Mouse (Mus musculus): Measurements from ENCODE around the gene Ahsg.

Ahsg gene

DNA sequence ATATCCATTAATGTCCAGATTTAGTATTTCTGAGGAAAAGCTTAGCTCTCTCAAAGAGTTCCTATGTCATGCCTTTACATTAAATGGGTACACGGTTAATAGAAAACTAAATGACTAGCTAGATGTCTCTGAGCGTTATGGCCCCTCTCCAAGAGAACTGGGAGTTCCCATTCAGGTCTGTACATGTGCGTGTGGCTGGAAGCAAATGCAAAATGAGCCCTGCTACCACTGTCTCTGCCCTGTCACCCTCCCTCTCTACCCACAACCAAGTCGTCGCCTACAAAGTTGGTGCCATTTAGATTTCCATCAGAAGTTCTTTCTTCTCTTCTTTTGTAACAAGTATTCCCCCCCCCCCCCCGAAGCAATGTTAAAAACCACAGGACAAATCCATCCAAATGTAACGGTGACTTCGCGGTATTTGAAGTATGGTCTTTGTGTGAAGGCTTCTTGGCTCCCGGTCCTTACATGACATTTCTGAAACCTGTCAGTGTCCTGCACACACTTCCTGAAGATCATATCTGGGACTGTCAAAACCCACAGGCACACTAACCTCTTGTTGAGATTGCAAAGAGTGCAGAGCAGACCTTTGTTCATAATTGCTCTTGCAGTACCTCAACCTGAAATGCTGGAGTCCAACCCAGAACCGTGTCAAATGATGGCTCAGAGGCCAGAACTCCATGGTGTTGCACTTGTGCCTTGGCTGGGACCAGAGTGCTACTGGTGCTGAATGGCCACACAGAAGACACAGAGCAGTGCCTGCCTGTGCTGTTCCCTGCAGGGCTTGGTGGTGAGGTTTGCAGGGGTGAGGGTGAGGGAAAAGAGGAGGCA lies at the start of gene Ahsg:
Gene Ahsg, plus strand, starts transcription at position 595 of the 828 bp plus-strand sequence.
- no peak for DNase-seq

DNA sequence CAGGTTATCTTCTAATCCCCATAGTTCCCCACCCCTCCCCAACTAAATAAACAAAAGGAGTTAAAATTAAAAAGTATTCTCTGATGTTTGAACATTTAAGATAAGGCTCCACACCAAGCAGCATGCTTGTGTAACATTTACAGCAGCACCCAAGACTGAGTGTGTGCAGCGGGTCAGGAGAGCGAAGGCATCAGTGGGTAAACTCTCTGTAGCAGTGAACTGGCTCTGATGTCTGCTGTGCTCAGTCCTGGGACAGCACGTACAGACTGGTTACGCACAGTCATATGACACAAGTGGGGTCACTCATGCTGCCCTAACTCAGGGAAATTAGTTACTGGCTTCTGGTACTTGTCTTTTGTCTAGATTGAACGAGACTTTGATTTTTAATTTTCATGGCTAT lies 48.2 kb upstream of the Ahsg start:
- DNase-seq, result no peak

DNA sequence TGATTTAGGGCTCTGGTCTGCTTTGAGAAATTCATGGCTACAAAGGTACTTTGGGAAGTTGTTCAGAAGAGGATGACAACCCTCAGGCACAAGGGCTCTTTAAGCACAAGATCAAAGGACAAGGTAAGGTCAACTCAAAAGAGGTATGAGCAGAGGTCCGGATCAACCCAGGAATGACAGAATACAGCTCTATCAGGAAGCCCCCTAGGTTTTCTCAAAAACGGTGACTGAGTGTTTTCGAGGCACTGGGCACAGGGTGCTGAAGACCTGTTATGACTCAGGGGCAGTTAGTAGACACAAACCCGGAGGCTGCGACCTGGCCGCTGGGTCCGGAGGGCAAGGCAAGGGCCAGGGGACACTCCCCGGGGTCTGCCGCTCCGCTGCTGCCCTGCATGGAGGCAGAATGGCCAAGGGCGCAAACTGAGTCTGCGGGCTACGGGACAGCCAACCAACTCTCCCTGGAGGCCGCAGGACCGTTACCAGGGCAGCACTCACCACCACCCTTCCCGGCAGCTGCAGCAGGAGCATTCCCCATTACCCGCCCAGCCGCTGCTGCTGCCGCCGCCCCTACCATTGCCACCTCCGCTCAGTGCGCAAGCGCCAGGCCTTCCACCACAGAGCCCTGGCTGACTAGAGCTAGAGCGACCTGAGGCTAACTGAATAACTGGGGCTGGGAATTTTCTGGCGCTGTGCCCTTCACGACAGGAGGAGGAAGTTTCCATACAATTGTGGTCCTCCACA lies 46.8 kb upstream of the Ahsg start:
- peak; percentile 84 to 90 for DNase-seq

DNA sequence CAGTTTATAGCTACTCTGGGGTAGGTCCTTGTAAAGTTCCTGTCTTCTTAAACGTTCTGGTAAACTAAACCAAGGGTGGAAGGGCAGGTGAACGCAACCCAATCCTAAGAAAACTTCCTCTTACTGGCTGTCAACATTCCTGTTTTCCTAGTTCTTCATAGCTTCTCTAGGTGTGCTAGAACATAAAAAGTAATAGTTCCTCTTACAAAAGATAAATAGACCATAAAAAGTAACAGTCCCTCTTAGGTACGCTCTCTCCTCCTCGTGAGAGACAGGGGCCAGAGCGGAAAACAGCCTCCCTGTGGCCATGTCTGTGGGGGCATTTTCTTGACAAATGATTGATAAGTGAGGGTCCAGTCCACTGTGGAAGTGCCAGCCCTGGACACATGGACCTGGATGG lies 46.2 kb upstream of the Ahsg start:
- DNase-seq, result no peak

DNA sequence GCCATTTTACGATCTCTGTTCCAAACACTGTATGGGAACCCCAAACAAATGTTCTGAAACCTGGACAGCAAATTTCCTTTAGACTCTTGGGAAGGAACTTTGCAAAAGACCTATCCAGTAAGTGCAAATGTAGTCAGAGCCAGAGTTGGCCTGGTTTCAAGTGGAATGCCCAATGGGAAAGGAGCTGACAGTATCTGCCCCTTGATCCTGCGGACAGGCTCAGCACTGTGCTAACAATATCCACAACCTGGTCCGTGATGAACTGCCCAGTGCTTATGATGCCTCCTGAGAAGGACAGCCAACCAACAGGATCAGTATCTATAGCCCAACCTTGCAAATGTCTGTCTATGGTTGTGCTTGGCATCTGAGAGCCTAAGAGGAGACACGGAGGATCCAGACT lies 45.6 kb upstream of the Ahsg start:
- DNase-seq, result no peak

DNA sequence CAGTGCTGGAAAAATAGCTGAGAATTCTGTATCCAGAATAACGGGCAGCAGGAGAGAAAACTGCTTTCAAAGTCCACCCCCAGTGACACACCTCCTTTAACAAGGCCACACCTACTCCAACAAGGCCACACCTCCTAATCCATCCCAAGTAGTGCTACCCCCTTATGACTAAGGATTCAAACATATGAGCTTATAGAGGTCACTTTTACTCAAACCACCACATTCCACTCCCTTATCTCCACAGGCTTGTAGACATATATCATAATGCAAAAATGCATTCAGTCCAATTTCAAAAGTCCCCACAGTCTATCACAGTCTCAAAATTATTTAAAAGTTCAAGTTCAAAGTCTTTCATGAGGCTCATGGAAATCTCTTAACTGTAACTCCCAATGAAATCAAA lies 43.4 kb upstream of the Ahsg start:
- no peak for DNase-seq

DNA sequence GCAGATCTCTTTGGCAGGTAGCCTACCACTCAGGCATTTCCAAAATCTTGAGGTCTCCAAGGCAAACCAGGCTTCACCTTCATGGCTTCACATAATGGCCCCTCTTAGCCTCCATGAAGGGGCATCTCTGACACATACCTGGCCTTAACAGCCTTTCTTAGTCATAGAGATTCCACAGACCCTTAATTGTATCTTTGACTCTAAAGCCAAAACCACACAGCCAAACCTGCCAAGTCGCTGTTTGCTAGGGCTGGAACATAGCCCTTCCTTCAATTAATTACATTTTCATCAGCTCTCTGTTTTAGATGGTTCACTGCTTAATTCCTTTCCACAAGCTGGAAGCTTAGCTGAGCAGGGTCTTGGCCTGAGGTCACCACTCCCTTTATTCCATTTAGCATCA lies 42.7 kb upstream of the Ahsg start:
- no peak for DNase-seq

DNA sequence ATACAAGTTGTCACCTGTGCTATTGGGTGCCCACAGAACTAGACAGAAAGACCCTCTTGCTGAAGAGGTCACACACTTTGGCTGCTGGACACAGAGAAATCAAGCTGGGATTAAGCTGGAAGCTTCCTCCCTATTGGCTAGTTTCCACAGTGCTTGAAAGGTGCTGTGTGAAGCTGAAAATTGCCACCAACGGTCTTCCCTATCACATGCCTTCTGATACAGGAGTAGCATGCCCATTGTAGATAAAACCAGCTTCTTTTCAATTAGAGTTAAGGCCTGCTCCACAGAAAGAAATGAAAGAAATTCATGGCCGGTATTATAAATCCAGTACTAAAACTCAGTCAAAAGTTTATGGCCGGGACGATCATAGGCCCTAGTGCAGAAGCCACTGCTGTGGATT lies 38.4 kb upstream of the Ahsg start:
- no peak for DNase-seq

DNA sequence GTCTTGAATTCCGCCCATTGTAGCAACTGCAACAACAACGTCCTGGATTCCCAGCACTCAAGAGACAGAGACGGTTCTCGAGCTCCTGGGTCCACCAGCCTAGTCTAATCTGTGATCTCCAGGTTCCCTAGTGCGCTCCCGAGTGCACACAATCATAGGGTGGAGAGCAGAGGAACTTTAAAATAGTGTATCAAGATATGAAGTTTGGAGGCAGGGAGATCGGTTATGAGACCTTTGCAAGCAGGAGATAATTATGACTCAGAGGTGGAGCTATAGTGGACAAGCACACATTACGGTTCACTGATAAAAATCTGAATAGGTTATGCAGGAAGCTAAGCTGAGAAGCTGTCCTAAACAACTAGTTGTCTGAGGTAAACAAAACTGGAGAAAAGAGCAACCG lies 34.3 kb upstream of the Ahsg start:
- no peak for DNase-seq

DNA sequence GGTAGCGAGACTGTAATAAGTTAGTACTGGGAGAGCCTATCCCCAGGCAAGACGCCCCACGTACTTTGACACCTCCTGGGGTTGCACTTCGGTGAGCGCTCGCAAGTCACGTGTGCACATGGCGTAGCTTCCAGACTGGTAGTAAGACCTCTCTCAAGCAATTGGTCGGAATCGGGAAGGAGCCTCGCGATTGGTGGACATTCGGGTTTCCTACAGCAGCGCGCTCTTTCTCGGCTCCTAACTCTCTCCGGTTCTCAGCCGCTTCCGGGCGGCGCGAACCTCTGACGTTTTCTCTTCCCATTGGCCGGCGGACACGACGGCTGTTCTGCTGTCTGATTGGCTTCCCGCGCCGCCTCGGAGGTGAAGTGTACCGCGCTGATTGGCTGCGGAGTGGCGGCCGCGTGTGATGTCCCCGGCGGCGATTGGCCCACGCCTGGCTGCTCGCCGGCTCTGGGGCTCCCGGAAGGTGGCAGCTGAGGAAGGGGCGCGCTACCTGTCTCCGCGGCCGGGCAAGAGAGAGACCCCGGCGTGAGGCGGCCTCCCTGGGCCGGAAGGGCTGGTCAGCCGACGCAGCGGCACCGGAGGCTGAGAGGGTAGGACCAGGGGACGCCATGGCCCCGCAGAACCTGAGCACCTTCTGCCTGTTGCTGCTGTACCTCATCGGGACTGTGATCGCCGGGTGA lies 33.5 kb upstream of the Ahsg start, which contains the start of the genes Tbccd1 and Dnajb11:
Gene Tbccd1, minus strand, starts transcription at position 239 of the 683 bp plus-strand sequence.
Gene Dnajb11, plus strand, starts transcription at position 415 of the 683 bp plus-strand sequence.
- DNase-seq, result peak; percentile 98 to 99

DNA sequence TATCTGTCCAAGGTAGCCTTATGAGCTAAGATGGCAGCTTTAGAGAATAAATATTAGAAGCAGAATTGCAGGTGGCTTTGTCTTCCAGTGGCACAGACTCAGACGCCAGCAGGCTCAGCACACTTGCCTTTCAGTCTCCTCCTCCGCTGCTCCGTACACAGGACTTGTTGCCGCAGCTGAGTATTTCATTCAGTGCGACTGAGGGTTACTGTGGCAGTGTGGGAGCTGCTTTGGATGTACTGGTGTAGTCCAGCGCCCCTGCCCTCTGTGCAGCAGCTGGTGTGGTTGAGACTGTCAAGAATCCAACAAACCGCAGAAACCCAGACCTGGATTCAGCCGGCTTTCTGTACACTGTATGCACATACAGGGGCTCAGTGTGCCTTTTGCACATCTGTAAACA lies 18.7 kb upstream of the Ahsg start:
- DNase-seq, result no peak

DNA sequence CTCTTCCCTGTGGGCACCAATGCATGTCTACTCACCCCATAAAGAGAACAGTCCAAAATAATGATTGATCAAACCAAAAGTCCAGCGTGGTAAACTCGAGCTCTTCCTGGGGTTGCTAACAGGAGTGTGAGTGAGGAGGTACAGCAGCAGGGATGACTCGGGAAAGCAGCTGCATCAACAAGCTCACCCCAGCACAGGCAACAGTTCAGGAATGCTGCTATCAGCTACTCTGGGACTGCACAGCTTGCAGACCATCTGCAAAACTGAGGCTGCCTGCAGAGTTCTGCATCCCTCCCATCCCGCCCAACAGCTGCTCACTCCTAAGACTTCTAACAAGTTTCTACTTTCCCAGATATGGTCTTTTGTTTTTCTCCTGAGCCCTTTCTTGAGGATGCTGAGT lies 17.7 kb upstream of the Ahsg start:
- DNase-seq, result no peak

DNA sequence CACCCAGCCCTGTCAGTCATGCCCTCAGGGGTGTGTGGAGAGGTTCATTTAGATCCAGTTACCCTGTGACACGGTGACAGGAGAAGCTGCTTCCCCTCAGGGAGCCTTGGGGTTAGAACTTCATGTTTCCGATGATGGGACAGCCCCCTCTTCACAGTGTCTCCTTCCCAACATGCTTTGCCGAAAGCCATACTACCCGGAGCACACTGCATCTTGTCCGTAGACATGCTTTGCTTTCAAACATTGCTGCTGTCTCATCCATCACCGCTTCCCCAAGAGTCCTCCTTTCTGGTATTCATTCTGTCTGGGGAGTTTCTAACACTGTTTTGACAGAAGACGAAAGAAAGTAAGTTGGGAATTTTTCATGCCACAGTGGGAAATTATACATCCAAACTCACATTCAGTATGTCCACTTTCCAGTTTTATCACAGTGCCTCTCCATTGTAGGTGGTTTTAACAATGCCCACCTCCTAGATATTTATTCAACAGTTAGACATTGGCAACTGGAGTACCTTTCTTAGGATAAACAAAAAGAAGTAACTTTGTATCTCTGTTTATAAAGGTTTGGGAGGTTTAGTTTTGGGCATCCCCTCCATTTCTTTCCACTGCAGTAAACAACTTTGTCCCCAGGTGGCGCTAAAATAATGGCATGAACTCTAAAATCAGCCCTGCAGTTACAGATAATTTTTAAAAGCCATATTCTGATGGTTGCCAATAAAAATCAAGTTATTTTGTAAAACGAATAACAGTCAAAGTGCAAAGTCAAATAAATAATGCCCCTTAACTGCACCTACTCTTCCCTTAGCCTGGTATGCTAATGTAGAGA lies 14.6 kb upstream of the Ahsg start:
- DNase-seq, result peak in 1 of 2 experiments; percentile 33

DNA sequence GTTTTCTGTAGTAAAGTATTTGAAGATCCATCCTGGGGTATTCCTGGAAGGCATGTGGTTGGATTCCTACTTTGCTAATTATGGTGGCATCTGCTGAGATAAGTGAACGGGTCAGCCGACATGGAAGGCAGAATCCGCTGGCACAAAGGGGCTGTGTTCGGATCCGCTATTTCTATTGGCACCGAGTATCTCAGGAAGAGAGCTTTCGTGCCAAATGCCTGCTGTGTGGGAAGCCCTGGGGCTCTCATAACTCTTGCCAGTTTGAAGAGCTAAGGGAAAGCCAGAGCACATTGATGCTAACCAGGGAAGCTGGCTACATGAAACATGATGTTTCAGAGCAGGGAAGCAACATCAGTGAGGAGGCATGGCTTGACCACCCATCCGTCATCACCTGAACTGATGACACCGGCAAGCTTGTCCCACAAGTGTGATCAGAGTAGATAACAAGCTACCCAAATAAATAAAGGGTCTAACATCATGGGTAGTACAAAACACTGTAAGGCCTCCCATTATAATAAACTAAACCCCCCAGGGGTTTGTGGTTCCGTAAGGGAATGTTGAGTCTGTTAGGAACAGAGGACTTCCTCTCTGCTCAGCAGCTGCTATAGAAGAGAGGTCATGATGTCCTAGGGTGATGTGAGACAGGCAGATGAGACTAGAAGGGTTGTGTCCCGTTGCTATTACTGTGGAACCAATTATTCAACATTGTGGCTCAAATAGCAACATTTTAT lies 13.3 kb upstream of the Ahsg start:
- DNase-seq, result no peak

DNA sequence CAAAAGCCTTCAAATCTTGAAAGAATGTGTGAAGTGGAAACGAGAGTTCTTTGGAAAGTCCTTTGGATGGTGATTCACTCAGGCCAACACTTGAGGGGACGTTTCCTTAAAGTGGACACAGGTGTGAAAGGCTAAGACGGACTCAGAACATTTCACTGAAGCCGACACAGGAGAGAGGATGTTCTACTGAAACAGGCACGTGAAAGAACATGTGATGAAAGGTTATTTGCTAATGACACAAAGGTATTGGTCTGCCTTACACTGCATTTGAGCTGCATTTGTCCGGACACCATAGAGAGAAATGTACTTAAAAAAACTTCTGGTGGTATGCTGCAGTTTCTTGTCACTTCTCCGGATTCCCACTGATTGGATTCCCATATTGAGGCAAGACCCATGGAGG lies 12.4 kb upstream of the Ahsg start:
- DNase-seq, result no peak

DNA sequence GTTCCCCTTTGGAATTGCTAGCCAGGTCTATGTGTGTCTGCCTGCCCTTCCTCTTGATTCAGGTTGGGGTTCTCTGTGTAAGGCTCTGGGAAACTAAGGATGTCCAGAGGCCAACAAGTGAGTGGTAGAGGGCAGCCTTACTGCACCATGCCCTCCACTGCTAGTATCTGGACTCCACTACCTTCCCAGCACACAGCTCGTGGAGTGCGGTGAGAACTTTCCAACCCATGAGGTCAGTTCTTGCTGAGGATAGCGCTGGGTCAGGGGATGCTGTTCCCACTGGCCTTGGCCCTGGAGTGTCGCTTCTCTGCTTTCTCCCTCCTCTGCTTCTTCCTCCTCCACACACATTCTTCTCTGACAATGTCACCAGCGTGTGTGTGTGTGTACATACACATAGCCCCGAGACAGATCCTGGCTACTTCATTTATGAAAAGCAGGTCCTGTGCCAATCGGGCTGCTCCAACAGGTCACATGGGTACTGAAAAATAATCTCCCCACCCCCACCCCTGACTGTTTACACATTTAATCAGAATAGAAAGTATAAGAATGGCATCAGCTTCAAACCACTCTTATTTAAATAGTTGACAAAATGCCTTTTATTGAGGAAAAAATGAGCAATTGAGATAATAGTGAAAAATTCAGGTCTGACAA lies 11.0 kb upstream of the Ahsg start:
- DNase-seq, result no peak

DNA sequence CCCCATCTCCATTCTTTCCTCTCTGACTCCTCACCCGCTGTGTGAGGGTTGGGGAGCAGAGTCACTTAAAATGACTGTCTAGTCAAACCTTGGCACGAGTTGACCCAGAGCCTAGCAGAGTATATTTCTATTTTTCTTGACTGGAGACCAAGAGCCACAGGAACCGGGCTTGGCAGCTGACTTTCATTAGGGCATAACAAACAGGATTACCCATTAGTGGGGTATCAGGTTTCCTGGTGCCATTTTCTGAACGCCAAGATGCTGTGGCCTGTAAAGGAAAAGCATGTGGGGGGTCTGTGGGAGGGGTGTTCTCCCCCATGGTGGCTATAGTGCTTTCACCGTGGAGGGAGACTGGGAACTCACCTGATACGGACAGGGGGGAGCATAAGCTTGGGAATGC lies 10.2 kb upstream of the Ahsg start:
- DNase-seq, result no peak

DNA sequence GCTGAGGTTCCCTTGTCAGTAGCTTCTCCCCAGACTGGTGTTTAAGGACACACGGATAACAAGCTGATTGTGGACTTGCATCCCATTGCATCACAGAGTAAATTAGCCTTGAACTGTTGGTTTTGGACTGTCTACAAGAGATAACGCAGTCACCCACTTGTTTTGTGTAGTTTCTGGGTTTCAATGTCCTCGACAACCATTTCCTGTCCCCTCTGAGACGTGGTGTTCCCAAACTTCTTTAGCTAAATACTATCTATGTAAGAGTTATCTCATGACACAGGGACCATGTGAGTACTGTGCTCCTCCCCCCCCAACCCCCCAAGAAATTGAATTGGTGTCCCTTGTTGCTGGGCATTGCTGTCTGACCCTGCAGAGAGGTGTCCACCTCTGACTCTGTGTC lies 9.6 kb upstream of the Ahsg start:
- no peak for DNase-seq

DNA sequence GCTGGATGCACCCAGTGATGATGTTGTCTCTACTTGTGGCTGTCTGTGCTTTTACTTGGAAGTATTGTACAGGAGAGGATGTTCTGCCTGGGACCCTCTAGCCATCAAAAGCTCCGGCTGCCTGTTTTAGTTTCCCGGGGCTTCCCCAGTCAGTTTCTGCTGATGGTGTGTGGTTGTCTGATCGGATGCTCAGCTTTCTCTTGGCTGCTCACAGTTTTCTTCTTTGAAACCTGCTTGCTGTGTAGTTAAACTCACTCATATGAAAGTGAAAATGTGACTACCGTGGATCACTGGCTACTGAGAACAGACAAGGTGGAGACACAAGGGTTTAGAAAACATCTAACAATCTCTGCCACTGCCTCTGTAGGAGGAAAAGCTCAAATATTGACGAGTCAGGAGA lies 7.6 kb upstream of the Ahsg start:
- DNase-seq, result no peak

DNA sequence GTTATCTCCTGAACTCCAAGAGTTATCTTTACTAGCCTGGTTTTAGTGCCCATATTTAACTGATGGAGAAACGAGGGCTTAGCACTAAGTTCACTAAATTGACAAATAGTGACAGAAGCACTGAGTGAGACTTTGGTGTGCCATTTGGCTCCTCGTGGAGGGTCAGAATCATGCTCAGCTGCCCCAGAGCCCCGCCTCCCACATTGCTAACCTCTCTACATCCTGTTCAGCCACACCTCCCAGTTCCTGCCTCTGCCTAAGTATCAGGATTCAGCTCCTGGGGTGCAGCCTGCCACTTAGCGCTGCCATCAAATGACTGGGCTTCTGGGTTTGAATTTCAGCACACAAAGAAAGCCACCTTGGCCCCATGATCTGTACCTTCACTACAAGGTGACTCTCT lies 5.7 kb upstream of the Ahsg start:
- no peak for DNase-seq

DNA sequence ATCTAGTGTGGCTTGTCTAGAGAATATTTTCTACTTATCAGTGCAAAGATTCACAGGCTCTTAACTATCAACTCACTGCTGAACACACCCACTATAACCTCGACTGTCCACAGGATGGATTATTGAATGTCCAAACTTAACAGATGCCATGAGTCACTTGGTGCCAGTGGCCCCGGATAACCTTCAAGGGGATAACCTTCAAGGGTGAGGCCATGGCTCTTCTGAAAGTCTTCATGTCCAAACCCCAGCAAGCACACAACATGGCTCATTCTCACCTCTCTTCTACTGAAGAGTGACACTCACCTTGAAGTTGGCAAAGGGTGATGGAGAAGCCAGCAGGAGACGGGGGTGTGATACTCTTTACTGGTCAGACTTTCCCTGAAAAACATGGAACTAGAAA lies 4.4 kb upstream of the Ahsg start:
- DNase-seq, result no peak

DNA sequence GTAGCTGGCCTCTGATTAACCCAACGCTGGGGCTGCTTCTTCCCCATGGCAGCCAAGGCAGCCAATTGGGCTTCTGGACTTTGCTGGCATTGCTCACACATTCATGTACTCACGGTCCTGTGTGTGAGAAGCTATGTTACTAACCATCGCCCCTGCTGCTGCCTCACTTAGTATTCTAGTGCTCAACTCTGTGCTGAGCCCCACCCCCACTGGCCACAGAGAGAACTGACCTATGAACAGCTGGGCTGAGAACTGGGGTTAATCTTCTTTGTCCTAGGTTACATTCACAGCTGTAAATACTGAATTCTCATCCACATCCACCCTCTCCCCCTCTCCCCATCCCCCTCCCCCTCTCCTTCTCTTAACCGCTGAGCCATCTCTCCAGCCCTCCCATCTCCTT lies 2.2 kb upstream of the Ahsg start:
- DNase-seq, result no peak
